Mouse (Mus musculus) frontal cortex, postnatal 10 days (tissue): ENCODE measurements around the gene Sh3rf1.

Experiments
- DNase-seq, 2 experiments: peaks; one replicate each; pipeline ENCODE4 v3.0.0; 2022; ENCODE audit warnings: low spot score in 2 of 2, mixed read lengths in 1 of 2

Sh3rf1 gene

GRCm38 (mm10) chr8:61321780-61322179 lies 98.1 kb downstream of the Sh3rf1 start:
- DNase-seq = no peak

DNA sequence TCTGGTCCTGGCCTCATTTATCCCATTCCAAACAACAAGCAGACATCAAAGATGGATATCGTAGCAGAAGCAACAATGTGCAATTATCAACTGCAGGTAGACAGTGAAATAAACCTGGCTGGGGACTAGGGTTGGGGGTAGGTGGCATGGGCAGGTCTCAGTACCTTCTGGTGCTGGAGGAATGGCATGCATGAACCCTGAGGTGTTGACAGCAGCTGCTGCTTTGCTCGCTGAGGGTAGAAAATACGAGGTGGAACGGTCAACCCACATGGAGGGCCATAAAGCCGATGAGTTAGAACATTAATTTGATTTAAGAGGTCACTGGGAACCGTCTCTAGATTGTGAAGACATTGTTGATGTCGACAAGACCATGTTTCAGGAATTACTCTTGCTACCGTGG lies 98.8 kb downstream of the Sh3rf1 start:
- no peak for DNase-seq

GRCm38 (mm10) chr8:61324363-61324914 lies 100.8 kb downstream of the Sh3rf1 start:
- no peak for DNase-seq

GRCm38 (mm10) chr8:61325014-61325715 lies 101.5 kb downstream of the Sh3rf1 start:
- no peak for DNase-seq

- no peak for DNase-seq
These were observed 102.6 kb downstream of the Sh3rf1 start for GRCm38 (mm10) chr8:61326281-61326680.

DNA sequence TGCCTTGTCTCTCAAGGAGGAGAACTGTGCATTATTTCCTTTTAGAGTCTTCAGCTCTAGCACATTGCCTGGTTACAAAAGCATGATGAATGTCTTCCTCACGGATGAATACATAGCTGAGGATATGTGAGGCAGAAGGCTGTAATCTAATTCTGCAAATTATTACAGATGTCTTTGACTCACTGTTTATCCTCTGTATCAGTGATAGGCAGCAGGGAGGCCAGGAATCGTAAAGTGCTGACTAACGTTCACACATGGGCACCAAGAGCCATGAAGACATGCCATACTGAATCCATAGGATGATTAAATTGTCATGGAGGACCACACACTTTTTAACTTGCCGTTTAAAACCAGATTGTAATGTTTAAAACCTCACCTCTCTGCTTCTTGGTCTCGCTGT lies 103.7 kb downstream of the Sh3rf1 start:
- no peak for DNase-seq

GRCm38 (mm10) chr8:61339629-61340028 lies 116.0 kb downstream of the Sh3rf1 start:
- no peak for DNase-seq

GRCm38 (mm10) chr8:61340283-61340984 lies 116.8 kb downstream of the Sh3rf1 start:
- no peak for DNase-seq

DNA sequence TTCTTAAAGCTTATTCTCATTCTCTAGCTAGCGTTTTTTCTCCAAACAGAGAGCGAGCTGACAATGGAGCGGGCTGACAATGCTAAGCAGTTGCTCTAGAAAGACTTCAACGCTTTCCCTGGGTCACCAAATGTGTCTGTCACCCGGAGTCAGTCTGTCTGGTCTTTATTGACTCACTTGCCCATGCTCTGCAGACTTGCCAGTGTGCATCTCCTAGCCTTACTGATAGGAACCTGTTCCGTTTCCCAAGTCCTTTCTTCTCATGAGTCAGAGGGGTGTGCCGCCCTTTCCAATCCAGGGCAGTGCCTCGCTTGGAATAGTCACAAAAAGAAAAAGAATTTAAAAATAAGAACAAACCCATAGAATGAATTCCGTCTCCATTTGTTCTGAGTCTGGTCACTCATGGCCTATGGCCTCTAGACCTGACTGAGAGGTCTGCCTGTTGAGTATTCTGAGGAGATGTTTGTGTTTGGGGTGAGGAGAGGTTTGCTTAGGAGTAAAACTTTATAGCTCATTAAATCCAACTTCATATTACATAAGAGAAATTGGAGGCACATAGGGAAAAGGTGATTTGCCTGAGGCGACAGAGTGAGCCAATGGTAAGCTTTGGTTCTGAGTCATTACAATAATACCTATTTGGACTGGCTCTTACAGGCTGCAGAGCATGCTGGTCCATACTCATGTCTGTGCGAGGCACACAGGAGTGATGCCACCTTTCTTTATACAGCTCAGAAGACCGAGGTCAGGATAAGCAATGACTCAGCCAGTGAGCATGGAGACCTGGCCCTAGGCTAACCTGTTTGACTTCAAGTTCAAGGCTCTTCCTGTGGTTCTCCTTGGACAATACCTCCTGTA lies 118.1 kb downstream of the Sh3rf1 start:
- no peak for DNase-seq

DNA sequence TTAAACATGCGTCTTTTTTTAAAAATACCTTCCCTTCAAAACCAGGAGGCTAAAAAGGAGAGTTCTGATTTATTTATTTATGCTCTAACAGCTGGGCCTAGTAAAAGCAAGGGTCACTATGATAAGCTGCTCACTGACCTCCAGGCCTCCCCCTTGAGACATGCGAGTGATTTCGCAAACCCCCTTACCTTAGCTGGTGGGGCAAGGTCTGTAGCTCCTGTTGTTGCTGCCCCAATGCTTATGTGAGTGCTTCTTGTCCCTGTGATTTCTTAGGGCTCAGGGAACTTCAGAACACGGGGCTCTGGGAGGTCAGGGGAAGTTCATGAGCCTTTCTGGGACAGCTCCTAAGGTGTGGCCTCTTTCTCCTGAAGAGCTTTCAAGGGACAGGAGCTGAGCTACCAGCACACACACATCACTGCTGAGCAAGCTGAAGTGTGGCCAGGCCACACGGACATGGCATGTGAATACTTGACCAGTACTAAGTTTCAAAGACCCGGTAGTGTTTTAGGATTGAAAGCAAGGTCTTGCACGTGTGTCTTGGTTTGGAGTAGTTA lies 118.9 kb downstream of the Sh3rf1 start:
- no peak for DNase-seq

DNA sequence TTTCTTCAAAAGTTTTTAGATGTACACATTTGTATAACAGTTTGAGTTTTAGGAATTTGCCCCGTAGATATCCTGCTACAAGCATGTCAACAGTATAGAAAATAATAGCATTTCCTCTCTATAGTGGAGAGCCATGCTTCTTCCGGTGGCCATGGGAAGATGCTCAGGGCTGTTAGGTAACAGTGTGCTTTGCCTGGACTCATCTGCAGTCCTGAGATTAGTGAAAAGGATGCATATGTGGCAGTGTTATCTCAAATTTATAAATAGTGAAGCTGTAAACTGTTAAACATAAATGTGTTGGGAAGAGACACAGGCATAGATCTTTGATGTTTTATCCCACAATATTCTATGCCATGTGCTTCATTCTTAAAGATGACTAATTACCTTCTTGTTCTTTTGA lies 120.8 kb downstream of the Sh3rf1 start:
- DNase-seq = no peak

- no peak for DNase-seq
These were observed 123.3 kb downstream of the Sh3rf1 start for GRCm38 (mm10) chr8:61346941-61347340.

DNA sequence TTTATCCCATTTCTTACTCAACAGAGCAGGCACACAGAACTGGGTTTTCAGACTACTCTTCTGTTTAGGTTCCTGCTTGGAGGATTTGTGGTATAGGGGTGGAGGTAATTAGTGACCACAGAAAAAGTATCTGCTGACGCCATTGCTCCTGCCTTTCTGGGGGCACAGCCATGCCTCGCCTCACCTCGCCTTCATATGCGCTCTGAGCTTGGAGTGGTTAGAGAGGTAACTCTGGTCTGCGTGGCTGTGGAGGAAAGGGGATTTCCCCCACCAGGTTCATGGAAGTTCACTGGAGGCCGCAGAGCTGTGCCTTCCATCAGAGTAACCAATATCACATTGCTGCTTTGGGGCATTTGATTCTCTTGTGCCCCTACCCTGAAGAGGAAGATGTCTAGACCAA lies 123.9 kb downstream of the Sh3rf1 start:
- no peak for DNase-seq

DNA sequence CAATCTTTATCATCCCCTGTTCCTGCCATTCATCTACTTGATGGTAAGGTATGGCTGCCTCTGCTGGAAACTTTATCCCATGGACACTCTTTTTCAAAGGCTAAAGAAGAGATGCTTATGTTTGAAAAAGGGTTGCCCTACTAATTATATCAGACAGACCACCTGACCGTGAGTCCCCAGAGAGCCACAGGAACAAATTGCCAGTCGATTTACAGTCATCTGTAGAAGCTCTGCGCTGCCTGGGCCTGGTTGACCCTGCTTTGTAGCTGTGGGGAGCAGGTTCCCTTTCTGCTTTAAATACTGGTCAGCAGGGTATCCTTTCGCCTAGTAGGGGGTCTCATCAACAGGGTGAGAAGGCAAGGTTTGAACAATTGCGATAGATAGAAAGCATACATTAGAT lies 124.4 kb downstream of the Sh3rf1 start:
- DNase-seq = no peak

GRCm38 (mm10) chr8:61348518-61348917 lies 124.8 kb downstream of the Sh3rf1 start:
- DNase-seq = no peak

GRCm38 (mm10) chr8:61350443-61350842 lies 126.8 kb downstream of the Sh3rf1 start:
- DNase-seq = no peak

GRCm38 (mm10) chr8:61351638-61352037 lies 128.0 kb downstream of the Sh3rf1 start:
- DNase-seq = no peak

- no peak for DNase-seq
These were observed 131.8 kb downstream of the Sh3rf1 start for GRCm38 (mm10) chr8:61355503-61355902.

- DNase-seq = no peak
These were observed 135.3 kb downstream of the Sh3rf1 start for GRCm38 (mm10) chr8:61359004-61359403.

DNA sequence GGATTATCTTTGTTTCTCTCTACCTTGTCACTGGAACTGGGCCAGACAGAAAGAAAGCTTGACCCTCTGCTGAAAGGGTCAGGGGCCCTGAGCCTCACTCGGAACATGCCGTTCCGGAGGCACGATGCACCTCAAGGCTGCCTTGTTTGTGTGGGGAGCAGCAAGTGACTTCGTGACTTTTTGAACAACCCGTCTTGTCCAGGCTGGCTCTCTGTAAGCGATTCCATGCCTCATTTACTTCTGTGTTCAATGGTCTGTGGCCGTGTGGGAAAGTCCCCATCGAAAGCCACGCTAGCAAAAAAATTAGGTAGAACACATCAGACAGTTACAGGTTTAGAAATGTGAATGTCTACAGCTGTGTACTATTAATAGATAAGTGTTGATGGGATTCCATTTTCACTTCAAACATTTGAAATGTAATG lies 136.2 kb downstream of the Sh3rf1 start:
- DNase-seq = no peak

GRCm38 (mm10) chr8:61360362-61360761 lies 136.7 kb downstream of the Sh3rf1 start:
- no peak for DNase-seq

DNA sequence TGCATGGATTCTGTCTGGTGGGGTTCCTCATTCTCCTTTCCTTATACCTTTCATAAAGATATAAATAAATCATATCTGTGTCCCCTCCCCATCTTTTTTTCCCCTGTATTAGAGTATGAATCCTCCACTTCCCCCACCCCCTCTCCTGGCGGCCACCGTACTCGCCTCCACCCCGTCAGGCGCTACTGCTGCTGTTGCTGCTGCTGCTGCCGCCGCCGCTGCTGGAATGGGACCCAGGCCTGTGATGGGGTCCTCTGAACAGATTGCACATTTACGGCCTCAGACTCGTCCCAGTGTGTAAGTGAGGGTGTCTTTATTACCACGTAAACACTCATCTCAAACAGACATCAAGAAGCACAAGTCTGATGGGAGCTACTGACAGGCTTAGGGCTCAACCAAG lies 137.8 kb downstream of the Sh3rf1 start:
- DNase-seq = no peak
